Mouse (Mus musculus): ENCODE results near the gene Maff.

Maff gene

DNA sequence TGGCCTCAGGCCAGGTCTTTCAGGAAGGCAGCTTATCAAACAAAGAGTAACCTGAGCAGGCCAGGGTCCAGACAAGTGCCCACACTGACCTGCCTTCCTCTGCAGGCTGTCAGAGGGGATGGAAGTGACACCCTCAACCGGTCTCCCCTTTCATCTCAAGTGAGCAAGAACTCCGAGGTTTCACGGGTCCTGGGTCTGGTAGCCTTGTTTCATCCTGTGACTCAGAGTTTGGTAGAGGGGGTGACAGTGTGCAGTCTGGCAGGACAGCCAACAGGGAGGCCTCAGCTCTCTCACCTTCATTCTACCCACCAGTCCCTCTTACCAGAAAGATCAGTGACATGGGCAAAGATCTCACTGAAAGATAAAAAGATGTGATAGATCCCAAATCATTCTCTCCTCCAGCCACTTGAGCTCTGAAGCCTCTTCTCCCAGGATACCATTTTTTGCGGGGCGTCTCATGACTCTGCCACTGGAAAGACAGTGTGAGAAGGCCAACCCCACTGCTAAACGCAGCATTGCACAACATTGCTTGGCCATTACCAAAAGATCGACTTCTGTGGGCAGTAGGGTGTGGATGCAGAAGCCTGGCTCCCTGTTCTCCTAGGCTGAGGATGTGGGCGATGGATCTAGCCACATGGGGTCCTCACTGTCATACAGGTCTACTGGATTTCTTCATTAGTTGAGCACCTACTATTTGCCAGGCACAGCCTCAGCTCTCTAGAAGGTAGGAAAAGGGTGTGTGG is at the start of gene Maff:
Maff (plus strand) TSS at position 571 of the 743 bp plus-strand sequence.
- DNase-seq (ENCODE audit: low read depth, low spot score) = no peak

DNA sequence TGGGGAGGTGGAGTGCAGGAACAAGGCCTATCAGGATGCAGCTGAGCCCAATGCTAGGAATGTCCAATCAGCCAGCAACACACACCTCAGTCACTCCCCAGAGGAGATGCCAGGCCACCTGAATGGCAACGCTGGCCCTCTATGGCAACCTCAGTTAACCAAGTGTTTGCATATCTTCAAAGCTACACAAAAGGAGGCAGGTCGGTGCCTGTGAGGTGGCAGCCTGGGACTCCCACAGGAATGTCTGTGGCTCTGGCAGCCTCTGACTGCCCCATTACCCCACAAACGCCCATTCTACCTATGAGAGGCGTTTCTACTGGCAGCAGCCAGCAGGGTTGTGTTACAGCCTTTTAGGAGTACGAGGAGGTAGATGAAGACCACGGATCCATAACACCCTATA is 47.9 kb upstream of the Maff start:
- no peak for DNase-seq (ENCODE audit: low read depth, low spot score)

DNA sequence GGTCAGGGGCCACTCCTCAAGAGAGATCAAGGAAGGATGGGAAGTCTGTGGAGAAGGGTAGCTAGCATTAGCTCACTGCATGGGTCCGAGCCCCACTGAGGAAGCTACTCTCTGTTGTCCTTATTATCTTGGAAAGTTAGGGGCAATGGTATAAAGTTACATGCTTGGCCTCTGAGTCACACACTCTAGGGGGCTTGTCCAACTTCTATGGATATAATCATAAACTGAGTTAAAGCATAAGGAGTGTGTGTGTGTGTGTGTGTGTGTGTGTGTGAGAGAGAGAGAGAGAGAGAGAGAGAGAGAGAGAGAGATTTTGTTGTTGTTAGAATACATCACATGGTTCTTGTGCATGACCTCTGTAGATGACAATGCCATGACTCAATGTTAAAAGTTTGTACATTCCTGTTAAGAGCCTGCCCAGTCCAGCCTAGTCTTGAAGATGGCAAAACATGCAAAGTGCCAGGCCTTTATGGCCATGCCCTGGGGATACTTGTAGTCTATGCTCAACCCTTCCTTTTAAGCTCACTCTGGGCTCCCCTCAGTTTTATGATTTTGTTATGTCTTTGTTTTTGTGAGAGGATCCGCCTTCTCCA is 46.8 kb upstream of the Maff start:
- no peak for DNase-seq (ENCODE audit: low read depth, low spot score)

DNA sequence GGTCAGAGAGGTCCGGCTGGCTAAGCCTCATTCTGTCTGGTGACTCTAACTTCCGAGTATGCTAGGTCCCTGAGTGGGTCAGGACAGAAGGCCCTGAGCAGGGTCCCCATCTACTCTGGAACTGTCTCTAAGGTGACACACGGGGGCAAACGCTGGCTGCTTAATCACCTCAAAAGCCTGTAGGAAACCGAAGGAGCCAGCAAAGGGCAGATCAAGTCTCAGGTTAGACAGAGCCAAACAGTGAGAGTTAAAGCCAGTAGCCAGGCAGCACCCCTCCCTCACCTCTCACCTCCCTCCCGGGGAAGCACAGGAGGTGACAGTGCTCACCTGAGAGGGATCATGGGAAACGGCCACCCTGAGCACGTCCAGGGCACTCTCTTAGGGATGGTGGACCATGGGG is 42.7 kb upstream of the Maff start:
- DNase-seq (ENCODE audit: low read depth, low spot score) = no peak

DNA sequence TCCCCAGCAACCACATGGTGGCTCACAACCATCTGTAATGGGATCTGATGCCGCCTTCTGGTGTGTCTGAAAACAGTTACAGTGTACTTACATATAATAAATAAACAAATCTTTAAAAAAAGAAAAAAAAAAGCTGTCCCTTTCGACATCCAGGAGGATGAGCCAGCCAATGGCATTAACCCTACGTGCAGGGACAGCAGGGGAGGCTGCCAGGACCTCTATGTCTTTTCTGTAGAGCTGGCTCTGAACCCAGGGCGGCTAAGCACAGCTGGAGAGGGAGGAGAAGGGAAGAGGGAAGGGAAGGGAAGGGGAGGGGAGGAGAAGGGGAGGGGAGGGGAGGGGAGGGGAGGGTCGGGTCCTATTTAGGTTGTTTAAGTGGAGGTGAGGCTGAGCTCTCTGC is 41.6 kb upstream of the Maff start:
- no peak for DNase-seq (ENCODE audit: low read depth, low spot score)

DNA sequence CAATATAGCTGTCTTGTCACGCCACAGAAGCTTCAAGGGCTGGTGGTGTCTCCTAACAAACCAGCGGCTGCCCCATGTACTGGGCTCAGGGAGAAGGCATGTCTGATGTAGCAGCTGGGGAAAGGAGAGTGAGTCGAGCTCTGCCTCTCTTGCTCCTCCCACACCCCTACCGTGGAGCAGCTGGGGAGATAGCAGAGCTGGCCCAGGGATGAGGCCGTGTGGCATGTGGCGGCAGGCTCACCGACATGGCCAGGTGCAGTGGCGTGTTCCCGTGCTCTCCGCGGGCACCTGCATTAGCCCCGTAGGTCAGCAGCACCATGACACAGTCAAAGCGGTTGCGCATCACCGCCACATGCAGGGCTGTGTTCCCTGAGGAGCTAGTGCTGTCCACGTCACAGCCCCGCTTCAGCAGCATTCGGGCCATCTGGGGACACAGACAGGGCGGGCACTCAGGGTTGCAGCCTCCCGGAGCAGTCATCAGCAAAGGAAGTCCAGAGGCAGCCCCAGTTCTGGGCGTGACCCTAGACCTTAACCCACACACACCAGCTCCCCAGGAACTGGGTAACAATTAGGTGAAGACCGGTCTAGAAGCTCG is 40.3 kb upstream of the Maff start:
- peak; percentile 18 for DNase-seq (ENCODE audit: low read depth, low spot score)

DNA sequence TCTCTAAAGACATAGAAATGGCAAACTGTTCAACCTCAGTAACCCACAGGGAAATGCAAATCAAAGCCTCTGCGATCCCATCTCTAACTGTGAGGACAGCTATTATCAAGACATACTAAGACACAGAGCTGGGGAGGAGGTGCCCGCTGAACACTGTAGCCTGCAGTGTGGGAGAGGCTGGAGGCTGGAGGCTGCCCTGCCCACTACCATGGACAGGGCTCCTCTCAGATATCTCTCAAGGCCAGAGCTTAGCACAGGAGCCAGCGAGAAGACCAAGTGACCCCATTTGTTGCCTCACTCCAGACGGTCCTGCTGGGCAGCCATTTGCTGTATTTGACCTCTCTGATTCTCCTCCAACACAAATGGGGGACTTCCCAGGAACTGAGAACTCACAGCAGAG is 38.6 kb upstream of the Maff start:
- no peak for DNase-seq (ENCODE audit: low read depth, low spot score)

DNA sequence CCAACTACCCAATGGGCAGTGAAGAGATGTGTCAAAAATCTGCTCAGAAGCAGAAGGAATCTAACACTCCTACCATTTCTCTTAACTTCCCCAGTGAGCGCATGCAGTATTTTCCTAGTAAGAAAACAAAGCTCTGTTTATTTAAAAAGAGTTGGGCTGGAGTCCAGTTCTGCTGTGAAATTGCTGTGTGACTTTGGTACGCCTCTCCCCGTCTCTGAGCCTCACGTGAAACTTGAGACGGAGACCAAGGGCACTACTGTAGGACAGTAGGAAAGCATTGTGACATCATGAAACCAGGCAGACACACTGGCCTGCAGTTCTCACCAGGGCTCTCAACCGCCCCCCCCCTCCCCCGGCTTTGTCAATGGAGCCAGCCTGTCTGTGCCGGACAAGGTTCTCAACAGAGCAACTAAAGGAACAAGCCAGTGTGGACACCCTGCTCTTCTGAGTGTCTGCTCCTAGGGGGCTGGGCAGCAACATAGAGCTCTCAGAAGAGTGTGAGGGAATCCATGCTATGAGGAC is 32.5 kb upstream of the Maff start:
- DNase-seq (ENCODE audit: low read depth, low spot score) = no peak

DNA sequence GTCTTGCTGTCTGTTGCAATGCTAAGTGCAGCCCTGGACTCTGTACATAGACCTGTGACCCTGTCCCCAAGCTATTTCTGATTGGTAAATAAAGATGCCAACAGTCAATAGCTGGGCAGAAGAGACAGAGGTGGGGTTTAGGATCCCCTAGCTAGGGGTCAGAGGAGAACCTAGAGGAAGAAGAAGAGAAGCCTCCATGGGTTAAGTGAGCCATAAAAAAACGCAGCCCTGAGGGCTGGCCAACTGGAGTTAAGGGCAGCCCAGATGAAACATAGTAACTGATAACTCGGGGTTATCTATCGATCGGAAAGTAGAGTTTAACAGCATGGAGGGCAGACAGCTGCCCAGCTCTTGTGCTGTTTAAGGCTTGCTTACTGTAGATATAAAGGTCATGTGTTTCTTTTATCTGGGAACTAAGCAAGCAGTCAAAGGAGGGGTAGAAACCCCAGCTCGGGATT is 24.7 kb upstream of the Maff start:
- DNase-seq (ENCODE audit: low read depth, low spot score) = no peak

DNA sequence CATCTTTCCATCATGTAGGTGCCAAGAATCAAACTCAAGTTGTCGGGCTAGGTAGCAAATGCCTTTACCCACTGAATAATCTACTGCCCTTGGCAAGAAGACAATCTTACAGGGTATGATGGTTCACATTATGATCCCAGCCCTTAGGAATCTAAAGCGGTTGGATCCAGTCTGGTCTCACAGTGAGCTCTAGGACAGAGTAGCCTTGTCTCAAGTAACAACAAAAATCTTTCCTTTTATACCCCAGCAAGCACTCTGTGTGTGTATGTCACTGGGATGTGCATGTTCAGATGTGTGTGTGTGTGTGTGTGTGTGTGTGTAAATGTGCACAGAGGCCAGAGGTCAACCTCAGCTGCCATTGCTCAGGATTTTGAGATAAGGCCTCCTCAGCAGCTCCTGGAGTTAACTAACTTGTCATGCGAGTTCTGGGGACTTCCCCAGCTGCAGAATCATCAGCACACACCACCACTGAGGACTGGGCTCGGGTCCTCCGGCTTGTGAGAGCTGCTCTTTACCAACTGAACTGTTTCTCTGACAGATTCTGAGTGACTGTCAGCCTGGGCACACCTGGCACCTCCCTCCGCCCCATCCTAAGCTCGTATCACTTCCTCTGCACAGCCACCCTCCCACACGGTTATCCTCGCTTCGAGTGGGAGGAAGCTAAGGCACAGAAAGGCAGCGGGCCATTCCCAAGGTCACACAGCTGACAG is 24.0 kb upstream of the Maff start:
- no peak for DNase-seq (ENCODE audit: low read depth, low spot score)

DNA sequence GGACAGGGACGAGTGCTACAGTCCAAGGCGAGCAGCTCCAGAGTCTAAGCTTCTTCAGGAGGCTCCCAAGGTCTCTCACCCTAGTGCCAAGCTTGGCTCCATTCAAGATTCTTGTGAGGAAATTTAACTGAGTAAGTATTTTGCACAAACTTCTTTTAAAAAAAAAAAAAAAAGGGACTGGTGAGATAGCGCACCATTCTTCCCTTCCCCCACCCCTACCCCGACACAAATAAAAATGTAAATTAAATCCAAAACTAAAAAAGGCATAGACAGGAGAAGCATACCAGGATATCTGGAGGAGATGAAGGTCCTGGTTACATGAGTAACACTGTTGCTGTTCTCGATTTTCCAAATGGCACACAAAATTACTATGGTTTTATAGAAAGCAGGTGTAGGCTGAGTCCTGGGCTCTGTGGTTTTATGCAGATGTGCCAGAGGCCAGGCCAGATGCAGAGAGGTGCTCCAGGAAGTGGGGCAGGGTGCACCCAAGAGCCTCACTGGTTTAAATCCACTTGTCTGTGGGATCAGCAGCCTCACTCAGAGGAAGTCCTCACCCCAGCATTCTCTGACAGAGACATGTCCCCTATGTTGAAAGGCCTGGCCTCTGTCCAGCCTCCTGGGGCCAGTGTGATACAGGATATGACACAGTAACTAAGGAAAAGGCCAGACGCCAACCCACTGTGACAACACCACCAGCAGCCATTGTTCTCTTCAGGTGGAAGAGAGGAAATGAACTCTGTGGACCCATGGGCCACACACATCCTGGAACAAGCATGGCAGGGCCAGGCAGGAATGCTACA is 23.2 kb upstream of the Maff start:
- no peak for DNase-seq (ENCODE audit: low read depth, low spot score)

DNA sequence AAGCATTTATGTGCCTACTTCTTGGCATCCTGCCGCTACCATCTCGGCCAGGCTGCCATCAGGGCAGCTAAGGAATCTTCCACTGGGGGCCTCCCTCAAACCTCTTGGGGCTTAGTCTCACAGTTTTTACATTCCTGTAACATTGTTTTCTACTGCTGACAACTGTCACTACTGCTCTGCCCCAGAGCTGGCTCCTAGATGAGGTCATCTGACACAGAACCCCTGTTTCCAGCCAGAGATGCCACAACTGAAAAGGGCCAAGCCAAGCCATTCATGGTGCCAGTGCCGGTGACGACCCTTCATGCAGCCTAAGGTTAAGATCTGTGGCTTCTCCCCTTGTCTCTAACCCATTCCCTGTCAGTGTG is 22.6 kb upstream of the Maff start:
- DNase-seq (ENCODE audit: low read depth, low spot score) = no peak

DNA sequence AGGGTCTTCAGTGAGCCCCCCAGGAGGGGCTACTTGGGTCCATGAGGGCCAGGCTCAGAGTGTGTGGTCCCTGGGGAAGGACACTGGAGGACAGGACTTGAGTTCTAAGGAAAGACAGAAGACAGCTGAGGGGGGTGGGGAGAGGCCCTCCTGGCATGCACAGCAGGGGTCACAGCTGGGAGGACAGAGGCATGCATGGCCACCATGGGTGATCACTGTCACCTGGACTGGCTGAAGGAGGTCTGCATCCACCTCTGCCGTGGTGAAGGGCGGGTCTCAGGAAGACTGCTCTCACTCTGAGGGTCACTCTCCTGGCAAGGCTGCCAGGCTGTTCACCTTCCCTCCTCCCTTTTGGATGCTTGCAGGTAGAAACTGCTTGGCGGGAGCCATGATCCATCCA is 22.0 kb upstream of the Maff start:
- no peak for DNase-seq (ENCODE audit: low read depth, low spot score)

DNA sequence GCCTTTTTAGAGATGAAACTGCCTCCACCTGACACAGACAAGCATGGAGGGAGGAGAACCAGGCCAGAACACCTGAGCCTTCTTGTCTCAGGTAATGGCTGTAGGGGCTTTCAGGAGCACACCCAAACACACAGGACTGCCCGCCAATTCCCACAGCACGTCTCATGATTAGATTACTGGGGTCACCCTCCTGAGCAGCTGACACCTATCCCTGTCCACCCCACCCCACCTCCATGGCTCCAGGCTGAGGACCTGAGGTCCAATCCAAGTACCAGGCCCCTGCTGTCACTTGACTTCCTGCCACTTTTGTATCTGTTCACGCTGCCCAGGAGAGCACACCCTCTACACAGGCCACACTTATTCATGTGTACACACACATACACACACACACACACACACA is 20.7 kb upstream of the Maff start:
- no peak for DNase-seq (ENCODE audit: low read depth, low spot score)

DNA sequence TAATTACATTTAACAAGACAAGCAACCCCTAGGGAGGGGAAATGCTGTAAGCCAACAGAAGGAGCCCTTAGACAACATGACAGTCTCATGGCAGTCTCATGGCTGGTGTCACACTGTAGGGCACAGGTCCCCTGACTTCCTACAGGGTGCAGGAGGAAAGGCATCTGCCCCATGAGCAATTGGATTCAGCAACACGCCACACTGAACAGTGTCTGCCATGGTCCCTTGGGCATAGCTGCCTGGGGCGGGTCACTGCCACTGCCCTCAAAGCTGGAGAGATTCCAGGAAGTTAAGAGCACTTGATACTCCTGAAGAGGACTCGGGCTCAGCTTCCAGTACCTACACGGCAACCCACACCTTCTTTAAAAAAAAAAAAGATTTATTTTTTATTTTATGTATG is 20.2 kb upstream of the Maff start:
- DNase-seq (ENCODE audit: low read depth, low spot score) = no peak

DNA sequence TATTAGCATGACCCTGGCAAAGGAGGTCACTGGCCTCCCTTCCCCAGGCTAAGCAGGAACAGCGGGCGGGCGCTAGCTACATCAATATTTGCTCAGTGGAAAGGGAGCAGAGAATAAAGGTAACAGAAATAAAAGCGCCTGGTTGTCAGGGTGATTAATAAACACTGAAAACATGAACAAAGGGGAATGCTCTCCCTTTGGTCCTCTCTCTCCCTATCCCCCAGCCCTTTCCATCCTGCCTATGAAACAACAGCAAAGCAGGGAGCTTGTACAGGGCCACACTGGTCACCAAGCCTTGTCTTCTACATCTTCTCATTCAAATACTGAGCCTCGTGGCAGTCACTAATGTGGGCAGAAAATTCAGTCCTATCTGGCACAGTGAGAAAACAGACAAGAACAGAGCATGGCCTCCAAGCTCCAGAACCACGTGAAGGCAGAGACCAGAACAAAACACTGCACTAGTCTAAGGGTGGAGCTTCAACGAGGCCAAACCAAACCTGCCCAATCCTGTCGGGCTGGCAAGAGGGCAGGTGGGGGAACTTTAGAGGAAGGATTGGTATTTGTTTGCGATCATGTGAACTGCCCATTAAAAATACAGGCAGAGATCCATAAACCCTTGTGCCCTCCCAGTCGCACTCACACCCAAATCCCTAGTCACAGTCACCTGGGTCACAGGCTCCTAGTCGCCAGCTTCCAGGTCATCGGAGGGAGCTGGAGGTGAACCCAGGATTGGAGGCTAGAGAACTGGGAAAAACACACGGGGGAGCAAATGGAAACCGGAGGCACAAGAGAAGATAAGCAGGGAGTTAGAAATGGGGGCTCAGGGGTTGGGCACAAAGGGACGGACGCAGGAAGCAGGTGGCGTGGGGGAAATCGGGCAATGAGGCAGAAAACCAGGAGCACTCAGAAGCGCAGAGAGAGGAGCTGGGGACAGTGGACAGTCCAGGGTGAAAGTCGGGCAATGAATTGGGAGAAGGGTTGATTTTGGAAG is 19.2 kb upstream of the Maff start:
- peak; percentile 87 for DNase-seq (ENCODE audit: low read depth, low spot score)

DNA sequence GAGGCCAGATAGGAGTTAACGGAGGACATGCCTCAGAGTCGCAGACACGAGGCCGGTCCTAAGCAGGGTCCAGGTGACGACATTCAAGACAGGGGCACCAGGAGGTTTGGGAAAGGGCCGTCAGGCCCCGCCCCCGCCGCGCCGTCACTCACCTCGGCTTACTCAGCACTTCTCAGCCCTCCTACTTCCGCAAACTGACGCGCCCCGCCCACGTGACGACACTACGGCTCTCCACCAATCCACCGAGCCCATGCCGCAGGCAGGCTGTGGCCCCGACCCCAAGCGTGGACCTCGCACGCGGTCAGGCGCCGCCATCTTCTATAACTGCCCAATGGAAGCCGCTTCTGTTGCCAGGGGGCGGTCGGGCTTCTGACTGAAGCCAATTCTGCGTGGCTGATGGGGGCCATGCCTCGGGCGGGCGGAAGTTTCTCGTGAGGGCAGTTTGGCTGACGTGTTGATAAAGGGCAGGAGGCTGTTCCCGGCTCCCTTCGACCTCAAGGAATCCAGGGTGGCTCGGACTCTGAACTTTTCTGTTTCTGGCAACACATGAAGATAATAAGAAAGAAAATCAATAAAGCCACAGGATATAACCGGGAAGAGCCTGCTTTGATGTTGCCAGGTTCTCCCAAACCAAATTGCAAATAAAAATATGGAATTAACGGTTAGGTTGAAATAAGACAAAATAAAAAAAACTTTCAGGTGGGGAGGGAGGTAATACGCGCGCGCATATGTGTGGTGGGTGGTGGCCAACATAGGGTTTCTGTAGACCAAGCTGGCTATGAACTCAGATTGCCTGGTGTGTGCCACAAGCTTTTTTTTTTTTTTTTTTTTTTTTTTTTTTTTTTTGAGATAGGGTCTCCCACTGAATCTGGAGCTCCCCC is 18.1 kb upstream of the Maff start, which contains the start of gene Pla2g6:
Pla2g6 (minus strand) TSS at position 333 of the 881 bp plus-strand sequence.
- peak; percentile 99 for DNase-seq (ENCODE audit: low read depth, low spot score)

DNA sequence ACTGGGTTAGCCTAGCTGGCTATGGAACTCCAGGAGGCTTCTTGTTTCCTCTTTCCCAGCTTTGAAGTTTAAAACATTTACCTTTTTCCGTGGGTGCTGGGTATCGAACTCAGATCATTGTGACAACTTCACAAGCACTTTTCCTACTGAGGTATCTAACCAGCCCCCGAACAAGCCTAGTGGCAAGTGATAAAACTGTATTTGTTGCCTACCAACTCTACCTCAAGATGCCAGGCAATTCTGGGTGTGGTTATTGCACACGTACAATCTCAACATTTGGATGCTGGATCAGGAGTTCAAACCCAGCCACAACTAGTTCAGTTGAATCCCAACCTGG is 17.5 kb upstream of the Maff start:
- DNase-seq (ENCODE audit: low read depth, low spot score) = no peak

DNA sequence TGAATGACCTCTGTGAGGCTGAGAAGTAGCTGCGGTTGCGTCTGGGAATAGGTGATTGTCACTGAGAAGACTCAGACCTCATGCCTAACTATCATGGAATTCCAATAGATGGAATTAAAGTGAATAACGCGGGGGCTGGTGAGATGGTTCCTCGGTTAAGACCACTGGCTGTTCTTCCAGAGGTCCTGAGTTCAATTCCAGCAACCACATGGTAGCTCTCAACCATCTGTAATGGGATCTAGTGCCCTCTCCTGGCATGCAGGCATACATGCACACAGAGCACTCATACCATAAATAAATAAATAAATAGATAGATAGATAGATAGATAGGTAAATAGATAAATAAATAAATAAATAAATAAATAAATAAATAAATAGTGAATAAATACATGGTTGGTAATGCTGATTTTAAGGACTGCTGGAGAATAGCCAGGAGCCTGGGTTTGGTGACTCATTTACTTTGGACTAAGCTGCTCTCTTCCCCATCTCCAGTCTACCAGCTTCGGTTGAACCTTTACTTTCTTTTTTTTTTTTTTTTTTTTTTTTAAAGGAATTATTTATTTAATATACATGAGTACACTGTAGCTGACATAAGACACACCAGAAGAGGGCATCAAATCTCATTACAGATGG is 17.0 kb upstream of the Maff start:
- no peak for DNase-seq (ENCODE audit: low read depth, low spot score)
